Mouse (Mus musculus) embryonic facial prominence, embryonic 11.5 days (tissue): Measurements from ENCODE around the gene Rph3a. TPM values are rescaled to one million over a fixed set of nuclear protein-coding genes. Genes with fewer than 3 reads are reported as not detected.

Experiments used
- ATAC-seq: fragments of 200-750 bp; cut with Nextera tagmentation; replicated peaks from 2 replicates; pipeline ENCODE4 v1.8.0; 2017; ENCODE audit warnings: low read depth; ENCODE audit not compliant: insufficient number of reproducible peaks, low FRiP score, low TSS enrichment
- DNase-seq: peaks from one replicate; pipeline ENCODE4 v3.0.0-alpha.2; 2015; ENCODE audit warnings: low spot score
- H3K27ac ChIP-seq: fragments of 300-500 bp; sonication (generic); replicated peaks from 2 replicates; pipeline ENCODE4 v1.5.1; 2014; ENCODE audit warnings: mild to moderate bottlenecking, low read depth, low read length, control low read depth
- H3K27me3 ChIP-seq: fragments of 300-500 bp; sonication (generic); 2 replicates; pipeline ENCODE4 v1.6.1; 2014; ENCODE audit warnings: mild to moderate bottlenecking, low read length, moderate library complexity, mixed read lengths; ENCODE audit not compliant: control insufficient read depth, insufficient read depth
- H3K36me3 ChIP-seq: fragments of 300-500 bp; sonication (generic); replicated peaks from 2 replicates; pipeline ENCODE4 v1.6.1; 2014; ENCODE audit warnings: low read depth, mild to moderate bottlenecking, low read length, moderate library complexity, mixed read lengths; ENCODE audit not compliant: control insufficient read depth, insufficient read depth
- H3K4me1 ChIP-seq: fragments of 300-500 bp; sonication (generic); 2 replicates; pipeline ENCODE4 v1.6.1; 2014; ENCODE audit warnings: low read length, mixed read lengths; ENCODE audit not compliant: control insufficient read depth, insufficient read depth
- H3K4me2 ChIP-seq: fragments of 300-500 bp; sonication (generic); 2 replicates; pipeline ENCODE4 v1.6.1; 2014; ENCODE audit warnings: low read depth, mild to moderate bottlenecking, control low read depth, low read length, moderate library complexity
- H3K4me3 ChIP-seq: fragments of 300-500 bp; sonication (generic); 2 replicates; pipeline ENCODE4 v1.5.1; 2014; ENCODE audit warnings: low read depth, low read length, control low read depth
- H3K9ac ChIP-seq: fragments of 300-500 bp; sonication (generic); replicated peaks from 2 replicates; pipeline ENCODE4 v1.6.1; 2014; ENCODE audit warnings: mild to moderate bottlenecking, control low read depth, low read length
- H3K9me3 ChIP-seq: fragments of 300-500 bp; sonication (generic); replicated peaks from 2 replicates; pipeline ENCODE4 v1.6.1; 2016; ENCODE audit warnings: mild to moderate bottlenecking, low read length, inconsistent platforms, mixed read lengths; ENCODE audit not compliant: control insufficient read depth
- WGBS: fragments of 180-500 bp; shearing (Covaris S2); extraction: QIAGEN DNeasy Blood & Tissue Kit; methylation state at CpG from one replicate; pipeline ENCODE4 v1.1.7; 2014; 5-methylcytosine and 5-hydroxymethylcytosine counted together
- polyA plus RNA-seq: library from polyadenylated mRNA; unstranded; fragments of >200 nt; fragmentation: Nextera tagmentation; extraction: Ambion mirVana; gene quantifications from 2 replicates; pipeline ENCODE4 v1.2.1, GENCODE M21; 2014

Gene Rph3a
- 0.20 and 0.21 TPM in 2 replicates for polyA plus RNA-seq

- Histone ChIP-seq H3K4me3 (no peak within 1 kb of the TSS), H3K36me3 (no peaks in the 10 kb centered on the region), H3K27ac (no peak within 1 kb of the TSS), H3K4me1 (no peaks in the 10 kb centered on the region), H3K9ac (no peak within 1 kb of the TSS), H3K9me3 (no peaks in the 10 kb centered on the region), H3K4me2 (no peak within 1 kb of the TSS), H3K27me3 (no peaks in the 10 kb centered on the region; the same call in 1 of the 2 replicates)
- WGBS: 69% methylated on average over 12 of the region's 12 CpGs
- DNase-seq (no peak), ATAC-seq (no peak)
Measured at GRCm38 (mm10) chr5:121009811-121010569, at the start of gene Rph3a. Gene Rph3a (minus strand): TSS chr5:121010092.

DNA sequence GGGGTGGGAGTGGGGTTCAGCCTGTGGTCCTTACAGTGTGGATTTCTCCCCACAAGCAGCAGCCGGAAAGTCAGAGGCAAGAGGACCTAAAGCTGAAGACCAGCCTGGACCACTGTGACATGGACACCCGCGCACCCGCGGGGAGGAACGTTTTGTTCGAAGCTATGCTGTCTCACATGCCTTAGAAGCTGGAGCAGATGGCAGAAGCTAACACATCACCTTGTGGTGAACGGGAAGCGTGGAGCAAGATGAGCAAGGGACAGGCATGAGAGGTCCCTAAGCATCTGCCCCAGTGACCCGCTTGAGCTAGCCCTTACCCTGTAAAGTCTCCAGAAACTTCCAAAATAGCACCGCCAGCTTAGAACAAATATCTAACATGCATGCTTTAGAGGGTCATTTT, 48.4 kb upstream of the Rph3a start:
- Histone ChIP-seq H3K27me3 (no peaks in the 10 kb centered on the region), H3K9ac (no peak overlapping the region), H3K4me3 (no peak overlapping the region), H3K4me1 (no peaks in the 10 kb centered on the region), H3K9me3 (no peaks in the 10 kb centered on the region), H3K36me3 (no peaks in the 10 kb centered on the region), H3K4me2 (no peak overlapping the region), H3K27ac (no peak overlapping the region)
- no peak for DNase-seq
- 89% methylated on average over 11 of the region's 11 CpGs for WGBS
- no peak for ATAC-seq

DNA sequence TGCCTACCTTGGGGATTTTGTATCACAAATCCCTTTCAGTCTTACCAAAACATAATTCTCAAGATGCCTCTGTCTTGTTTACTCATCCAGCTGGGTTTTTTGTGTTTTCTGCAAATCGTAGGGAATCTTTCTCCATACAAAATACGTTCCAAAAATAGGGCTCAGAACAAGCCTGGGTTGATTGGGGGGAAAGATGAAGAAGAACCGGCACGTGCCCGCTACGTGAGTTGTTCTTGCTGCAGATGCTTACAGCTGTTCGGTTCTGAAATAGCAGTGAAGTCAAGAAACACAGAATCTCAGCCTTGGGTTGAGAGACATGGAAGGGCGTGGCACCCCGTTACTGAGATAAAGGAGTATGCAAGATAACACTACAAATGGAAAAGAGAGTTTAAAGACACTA, 44.0 kb upstream of the Rph3a start:
- Histone ChIP-seq H3K9me3 (no peaks in the 10 kb centered on the region), H3K4me1 (no peaks in the 10 kb centered on the region), H3K36me3 (no peaks in the 10 kb centered on the region), H3K4me3 (no peak overlapping the region), H3K27me3 (no peaks in the 10 kb centered on the region), H3K27ac (no peak overlapping the region), H3K9ac (no peak overlapping the region), H3K4me2 (no peak overlapping the region)
- no peak for ATAC-seq
- 82% methylated on average over 9 of the region's 9 CpGs for WGBS
- DNase-seq: no peak

DNA sequence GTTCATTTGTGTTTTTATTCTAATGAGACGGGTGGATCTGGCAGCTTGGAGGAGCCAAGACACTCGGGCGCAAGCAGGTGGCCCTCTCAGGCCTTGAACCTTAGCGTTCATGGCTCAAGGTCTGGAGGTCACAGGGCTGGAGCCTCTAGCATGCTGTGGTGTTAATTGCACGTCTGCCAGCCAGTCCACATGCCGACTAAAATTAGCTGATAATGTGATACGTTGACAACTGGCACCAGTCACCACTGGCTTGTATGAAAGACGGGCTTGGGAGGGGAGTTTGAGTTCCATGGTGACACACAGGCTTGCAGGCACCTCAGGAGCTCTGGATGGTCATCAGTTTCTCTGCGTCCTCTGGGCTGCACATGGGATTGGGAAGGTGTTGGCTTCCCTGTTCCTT, 31.9 kb upstream of the Rph3a start:
- no peak for ATAC-seq
- Histone ChIP-seq H3K4me2 (no peak overlapping the region), H3K27me3 (no peaks in the 10 kb centered on the region), H3K9me3 (no peaks in the 10 kb centered on the region), H3K36me3 (no peaks in the 10 kb centered on the region), H3K9ac (no peak overlapping the region), H3K4me1 (no peaks in the 10 kb centered on the region), H3K4me3 (no peak overlapping the region), H3K27ac (no peak overlapping the region)
- DNase-seq: no peak
- WGBS: 66% methylated on average over 9 of the region's 9 CpGs

GRCm38 (mm10) chr5:121039465-121039864, 29.6 kb upstream of the Rph3a start:
- Histone ChIP-seq H3K27ac (no peak overlapping the region), H3K4me1 (no peaks in the 10 kb centered on the region), H3K4me2 (no peak overlapping the region), H3K9me3 (no peaks in the 10 kb centered on the region), H3K4me3 (no peak overlapping the region), H3K27me3 (no peaks in the 10 kb centered on the region), H3K36me3 (no peaks in the 10 kb centered on the region), H3K9ac (no peak overlapping the region)
- WGBS: 84% methylated on average over 9 of the region's 9 CpGs
- ATAC-seq (no peak), DNase-seq (no peak)

GRCm38 (mm10) chr5:121030161-121030560, 20.3 kb upstream of the Rph3a start:
- 81% methylated on average over 9 of the region's 9 CpGs for WGBS
- Histone ChIP-seq H3K4me2 (no peak overlapping the region), H3K4me3 (no peak overlapping the region), H3K27me3 (no peaks in the 10 kb centered on the region), H3K9me3 (no peaks in the 10 kb centered on the region), H3K4me1 (no peaks in the 10 kb centered on the region), H3K9ac (no peak overlapping the region), H3K36me3 (no peaks in the 10 kb centered on the region), H3K27ac (no peak overlapping the region)
- no peak for DNase-seq
- ATAC-seq: no peak

DNA sequence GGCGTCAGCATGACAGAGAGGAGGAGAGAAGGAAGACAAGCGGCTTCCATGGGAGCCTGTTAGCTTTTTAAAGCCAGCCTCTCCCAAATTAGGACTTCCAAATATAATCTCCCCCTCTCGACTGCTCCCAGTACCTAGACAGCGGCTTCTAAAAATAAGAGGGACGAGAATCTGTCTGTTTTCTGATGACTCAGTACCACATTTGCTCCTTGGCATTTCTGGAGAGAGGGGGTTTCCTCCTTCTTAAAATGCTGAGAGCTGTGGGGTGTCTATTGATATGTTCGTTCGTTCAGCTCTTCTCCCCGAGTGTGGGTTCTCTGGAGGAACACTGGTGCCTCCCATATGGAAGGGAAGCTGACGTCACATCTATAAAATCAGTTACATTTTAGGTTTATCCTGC, 9.6 kb upstream of the Rph3a start:
- Histone ChIP-seq H3K27me3 (no peaks in the 10 kb centered on the region), H3K4me2 (no peak overlapping the region), H3K36me3 (no peaks in the 10 kb centered on the region), H3K9ac (no peak overlapping the region), H3K4me1 (no peaks in the 10 kb centered on the region), H3K4me3 (no peak overlapping the region), H3K9me3 (no peaks in the 10 kb centered on the region), H3K27ac (no peak overlapping the region)
- no peak for ATAC-seq
- DNase-seq: no peak
- WGBS: 79% methylated on average over 9 of the region's 9 CpGs

DNA sequence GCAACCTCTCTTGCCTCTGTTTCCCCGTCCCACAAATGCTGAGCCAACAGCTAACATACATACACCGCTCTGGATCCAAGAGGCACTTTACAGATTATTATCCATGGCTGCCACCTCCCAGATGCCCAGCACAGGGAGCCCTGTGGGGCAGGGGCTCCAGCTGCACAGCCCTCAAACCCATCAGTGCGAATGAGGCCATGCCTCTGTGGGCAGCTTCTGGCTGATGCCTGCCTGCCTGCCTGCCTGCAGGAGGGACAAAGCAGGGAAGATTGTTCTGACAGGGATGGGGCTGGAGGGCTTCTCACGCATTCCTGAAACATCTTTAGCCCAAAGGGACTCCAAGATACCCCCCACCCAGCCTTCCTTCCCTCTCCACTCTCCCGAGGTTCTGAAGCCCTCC, 7.8 kb upstream of the Rph3a start:
- Histone ChIP-seq H3K9ac (no peak overlapping the region), H3K4me2 (no peak overlapping the region), H3K27ac (no peak overlapping the region), H3K4me1 (no peaks in the 10 kb centered on the region), H3K36me3 (no peaks in the 10 kb centered on the region), H3K4me3 (no peak overlapping the region), H3K9me3 (no peaks in the 10 kb centered on the region), H3K27me3 (no peaks in the 10 kb centered on the region)
- DNase-seq: no peak
- 71% methylated on average over 5 of the region's 5 CpGs for WGBS
- ATAC-seq: no peak
